Mouse (Mus musculus) hindbrain, embryonic 15.5 days (tissue): ENCODE results near the gene Fgfbp1. TPM values are rescaled to one million over a fixed set of nuclear protein-coding genes. Genes with fewer than 3 reads are reported as not detected.

ENCODE experiments used
- ATAC-seq: fragments of 200-750 bp; cut with Nextera tagmentation; 2 replicates; pipeline ENCODE4 v1.8.0; 2017; ENCODE audit warnings: low read depth, moderate number of reproducible peaks, moderate TSS enrichment; ENCODE audit not compliant: low FRiP score
- H3K27ac ChIP-seq: fragments of 300-500 bp; sonication (generic); replicated peaks from 2 replicates; pipeline ENCODE4 v1.5.1; 2015; ENCODE audit warnings: mild to moderate bottlenecking, inconsistent platforms
- H3K27me3 ChIP-seq: fragments of 300-500 bp; sonication (generic); 2 replicates; pipeline ENCODE4 v1.6.1; 2015; ENCODE audit warnings: control low read depth, inconsistent platforms
- H3K36me3 ChIP-seq: fragments of 300-500 bp; sonication (generic); 2 replicates; pipeline ENCODE4 v1.6.1; 2015; ENCODE audit warnings: control low read depth, inconsistent platforms
- H3K4me1 ChIP-seq: fragments of 300-500 bp; sonication (generic); replicated peaks from 2 replicates; pipeline ENCODE4 v1.6.1; 2015; ENCODE audit warnings: control low read depth, inconsistent platforms
- H3K4me2 ChIP-seq: fragments of 300-500 bp; sonication (generic); 2 replicates; pipeline ENCODE4 v1.6.1; 2015; ENCODE audit warnings: moderate library complexity, mild to moderate bottlenecking, inconsistent platforms
- H3K4me3 ChIP-seq: fragments of 300-500 bp; sonication (generic); 2 replicates; pipeline ENCODE4 v1.5.1; 2015; ENCODE audit warnings: mild to moderate bottlenecking, inconsistent platforms
- H3K9ac ChIP-seq: fragments of 300-500 bp; sonication (generic); 2 replicates; pipeline ENCODE4 v1.6.1; 2015; ENCODE audit warnings: inconsistent platforms
- H3K9me3 ChIP-seq: fragments of 300-500 bp; sonication (generic); 2 replicates; pipeline ENCODE4 v1.6.1; 2016; ENCODE audit warnings: control low read depth, inconsistent platforms
- WGBS: fragments of 180-500 bp; shearing (Covaris S2); methylation state at CpG from one replicate; pipeline ENCODE4 v1.1.7; 2015; 5-methylcytosine and 5-hydroxymethylcytosine counted together
- polyA plus RNA-seq: library from polyadenylated mRNA; unstranded; fragments of >200 nt; fragmentation: Nextera tagmentation; extraction: Ambion mirVana; gene quantifications from 2 replicates; pipeline ENCODE4 v1.2.1, GENCODE M21; 2015

The Fgfbp1 gene
- polyA plus RNA-seq, 1 experiment from 2014 or later = 8.5 TPM

GRCm38 (mm10) chr5:43971156-43971555, 10.4 kb downstream of the Fgfbp1 start:
- Histone ChIP-seq H3K9me3 (no peaks in the 10 kb centered on the region), H3K9ac (no peak overlapping the region), H3K4me1 (no peaks in the 10 kb centered on the region), H3K36me3 (no peaks in the 10 kb centered on the region), H3K4me3 (no peak overlapping the region), H3K27ac (no peak overlapping the region), H3K4me2 (no peak overlapping the region), H3K27me3 (no peaks in the 10 kb centered on the region)
- WGBS = 77% methylated on average over 2 of the region's 2 CpGs
- no peak for ATAC-seq

- Histone ChIP-seq H3K4me2 (no peak overlapping the region), H3K4me3 (no peak overlapping the region), H3K9ac (no peak overlapping the region), H3K4me1 (no peaks in the 10 kb centered on the region), H3K27me3 (no peaks in the 10 kb centered on the region), H3K9me3 (no peaks in the 10 kb centered on the region), H3K27ac (no peak overlapping the region), H3K36me3 (no peaks in the 10 kb centered on the region)
- ATAC-seq = no peak
- 89% methylated on average over 2 of the region's 2 CpGs for WGBS
These were observed 11.0 kb downstream of the Fgfbp1 start for GRCm38 (mm10) chr5:43970532-43970931.

GRCm38 (mm10) chr5:43968634-43969033, 12.9 kb downstream of the Fgfbp1 start:
- no peak overlapping the region for H3K9ac ChIP-seq
- WGBS = 65% methylated on average over 2 of the region's 2 CpGs

GRCm38 (mm10) chr5:43961056-43961455, 20.5 kb downstream of the Fgfbp1 start:
- no peaks in the 10 kb centered on the region for H3K4me1 ChIP-seq
- WGBS = 88% methylated on average over 3 of the region's 3 CpGs
- ATAC-seq = no peak
- no peak overlapping the region for H3K4me3 ChIP-seq
- H3K4me2 ChIP-seq = no peak overlapping the region
- no peaks in the 10 kb centered on the region for H3K27me3 ChIP-seq
- H3K27ac ChIP-seq = no peak overlapping the region
- no peaks in the 10 kb centered on the region for H3K36me3 ChIP-seq
- H3K9me3 ChIP-seq = no peaks in the 10 kb centered on the region
- no peak overlapping the region for H3K9ac ChIP-seq

More at GRCm38 (mm10) chr5:43968634-43969033, 12.9 kb downstream of the Fgfbp1 start:
- H3K36me3 ChIP-seq = no peaks in the 10 kb centered on the region
- H3K27ac ChIP-seq = no peak overlapping the region
- H3K4me1 ChIP-seq = no peaks in the 10 kb centered on the region
- no peak overlapping the region for H3K4me3 ChIP-seq
- H3K9me3 ChIP-seq = no peaks in the 10 kb centered on the region
- ATAC-seq = no peak
- H3K27me3 ChIP-seq = no peaks in the 10 kb centered on the region
- no peak overlapping the region for H3K4me2 ChIP-seq

GRCm38 (mm10) chr5:43959884-43960440, 21.6 kb downstream of the Fgfbp1 start:
- Histone ChIP-seq H3K4me2 (no peak overlapping the region), H3K4me3 (no peak overlapping the region), H3K27me3 (no peaks in the 10 kb centered on the region), H3K9me3 (no peaks in the 10 kb centered on the region), H3K36me3 (no peaks in the 10 kb centered on the region), H3K9ac (no peak overlapping the region), H3K27ac (no peak overlapping the region), H3K4me1 (no peaks in the 10 kb centered on the region)
- WGBS = 88% methylated on average over 3 of the region's 3 CpGs
- no peak for ATAC-seq

GRCm38 (mm10) chr5:43953241-43953640, 28.3 kb downstream of the Fgfbp1 start:
- WGBS = 76% methylated on average over 1 of the region's 1 CpGs
- H3K9ac ChIP-seq = no peak overlapping the region

GRCm38 (mm10) chr5:43948748-43949275, 32.8 kb downstream of the Fgfbp1 start:
- Histone ChIP-seq H3K4me1 (peaks cover 14% of the 10 kb centered on the region), H3K27ac (no peak overlapping the region), H3K9ac (no peak overlapping the region), H3K4me3 (peak overlapping the region; percentile 33; the same call in 1 of the 2 replicates), H3K9me3 (no peaks in the 10 kb centered on the region), H3K36me3 (no peaks in the 10 kb centered on the region), H3K27me3 (no peaks in the 10 kb centered on the region), H3K4me2 (peak overlapping the region; percentile 69)
- WGBS = 1% methylated on average over 8 of the region's 8 CpGs
- ATAC-seq = no peak; the same call in 1 of the 2 replicates

More at GRCm38 (mm10) chr5:43953241-43953640, 28.3 kb downstream of the Fgfbp1 start:
- Histone ChIP-seq H3K27ac (no peak overlapping the region), H3K4me3 (no peak overlapping the region), H3K4me1 (peaks cover 4% of the 10 kb centered on the region), H3K27me3 (no peaks in the 10 kb centered on the region), H3K9me3 (no peaks in the 10 kb centered on the region), H3K4me2 (no peak overlapping the region), H3K36me3 (no peaks in the 10 kb centered on the region)
- no peak for ATAC-seq

GRCm38 (mm10) chr5:43948111-43948743, 33.4 kb downstream of the Fgfbp1 start:
- WGBS = 2% methylated on average over 27 of the region's 27 CpGs

GRCm38 (mm10) chr5:43947330-43947977, 34.1 kb downstream of the Fgfbp1 start:
- H3K27ac ChIP-seq = no peak overlapping the region
- WGBS = 35% methylated on average over 9 of the region's 9 CpGs
- peak overlapping the region; percentile 69 for H3K4me2 ChIP-seq
- peak overlapping the region; percentile 33 for H3K4me3 ChIP-seq
- peaks cover 14% of the 10 kb centered on the region for H3K4me1 ChIP-seq
- ATAC-seq = no peak
- no peaks in the 10 kb centered on the region for H3K36me3 ChIP-seq
- peak overlapping the region; percentile 25 for H3K9ac ChIP-seq
- no peaks in the 10 kb centered on the region for H3K27me3 ChIP-seq
- no peaks in the 10 kb centered on the region for H3K9me3 ChIP-seq

More at GRCm38 (mm10) chr5:43948111-43948743, 33.4 kb downstream of the Fgfbp1 start:
- no peaks in the 10 kb centered on the region for H3K36me3 ChIP-seq
- H3K27ac ChIP-seq = no peak overlapping the region
- no peaks in the 10 kb centered on the region for H3K27me3 ChIP-seq
- peak overlapping the region; percentile 69 for H3K4me2 ChIP-seq
- peaks cover 14% of the 10 kb centered on the region for H3K4me1 ChIP-seq
- peak overlapping the region; percentile 33 for H3K4me3 ChIP-seq
- no peaks in the 10 kb centered on the region for H3K9me3 ChIP-seq
- peak overlapping the region; percentile 25 for H3K9ac ChIP-seq
- ATAC-seq = peak; percentile 88

- no peak overlapping the region for H3K4me2 ChIP-seq
- H3K27ac ChIP-seq = no peak overlapping the region
- H3K9me3 ChIP-seq = no peaks in the 10 kb centered on the region
- H3K4me3 ChIP-seq = no peak overlapping the region
- H3K9ac ChIP-seq = no peak overlapping the region
- no peaks in the 10 kb centered on the region for H3K36me3 ChIP-seq
- no peaks in the 10 kb centered on the region for H3K4me1 ChIP-seq
- no peaks in the 10 kb centered on the region for H3K27me3 ChIP-seq
- WGBS = 57% methylated on average over 2 of the region's 2 CpGs
- no peak for ATAC-seq
These were observed 48.3 kb downstream of the Fgfbp1 start for GRCm38 (mm10) chr5:43933269-43933668.
